Mouse (Mus musculus) thymus, postnatal 36 days (tissue): ENCODE measurements at regions not wholly inside any gene's neighbourhood (a gene's known extent, or its start where the extent isn't known, plus 50 kb on each side); places are given as distances from the start of the nearest gene placed in this dataset.

ENCODE experiments used
- DNase-seq, 2 experiments: peaks; one replicate each; pipeline ENCODE4 v3.0.0; 2022; ENCODE audit warnings: mixed read lengths in 2 of 2

- DNase-seq: no peak
These were observed 177.1 kb downstream of the Mycn start for GRCm38 (mm10) chr12:12764586-12764985.

- no peak for DNase-seq
These were observed 185.3 kb downstream of the Mycn start for GRCm38 (mm10) chr12:12756301-12756948.

GRCm38 (mm10) chr12:12753849-12754248 lies 187.9 kb downstream of the Mycn start:
- DNase-seq: no peak

GRCm38 (mm10) chr12:12751670-12752426 lies 189.9 kb downstream of the Mycn start:
- no peak for DNase-seq

- DNase-seq: no peak
These were observed 192.0 kb downstream of the Mycn start for GRCm38 (mm10) chr12:12749690-12750089.

- DNase-seq: no peak
These were observed 194.8 kb downstream of the Mycn start for GRCm38 (mm10) chr12:12746852-12747454.

GRCm38 (mm10) chr12:12744492-12744891 lies 197.2 kb downstream of the Mycn start:
- no peak for DNase-seq

GRCm38 (mm10) chr12:12738631-12739331 lies 202.9 kb downstream of the Mycn start:
- DNase-seq: no peak

GRCm38 (mm10) chr12:12725797-12726196 lies 215.9 kb downstream of the Mycn start:
- DNase-seq: no peak

GRCm38 (mm10) chr12:12725075-12725474 lies 216.6 kb downstream of the Mycn start:
- DNase-seq: no peak

- no peak for DNase-seq
These were observed 217.8 kb downstream of the Mycn start for GRCm38 (mm10) chr12:12723724-12724487.

GRCm38 (mm10) chr12:12722982-12723661 lies 218.6 kb downstream of the Mycn start:
- no peak for DNase-seq

- no peak for DNase-seq
These were observed 225.0 kb downstream of the Mycn start for GRCm38 (mm10) chr12:12716691-12717090.

- no peak for DNase-seq
These were observed 225.6 kb downstream of the Mycn start for GRCm38 (mm10) chr12:12715956-12716669.

GRCm38 (mm10) chr12:12715528-12715927 lies 226.2 kb downstream of the Mycn start:
- DNase-seq: no peak

GRCm38 (mm10) chr12:12710184-12710609 lies 231.5 kb downstream of the Mycn start:
- no peak for DNase-seq

GRCm38 (mm10) chr12:12708954-12709523 lies 232.7 kb downstream of the Mycn start:
- DNase-seq: no peak

GRCm38 (mm10) chr12:12706326-12706920 lies 235.3 kb downstream of the Mycn start:
- DNase-seq: no peak

- DNase-seq: no peak
These were observed 240.0 kb downstream of the Mycn start for GRCm38 (mm10) chr12:12701735-12702134.

GRCm38 (mm10) chr12:12701060-12701667 lies 240.6 kb downstream of the Mycn start:
- no peak for DNase-seq
